Mouse (Mus musculus) kidney, postnatal 0 days (tissue): Measurements from ENCODE around the gene Macrod1. TPM values are rescaled to one million over a fixed set of nuclear protein-coding genes. Genes with fewer than 3 reads are reported as not detected.

Experiments
- ATAC-seq: fragments of 200-750 bp; cut with Nextera tagmentation; replicated peaks from 2 replicates; pipeline ENCODE4 v1.8.0; 2017; ENCODE audit warnings: low read depth, moderate number of reproducible peaks, moderate TSS enrichment, moderate library complexity; ENCODE audit not compliant: low FRiP score
- DNase-seq: peaks from one replicate; pipeline ENCODE4 v3.0.0-alpha.2; 2016; ENCODE audit warnings: low spot score
- H3K27ac ChIP-seq: fragments of 300-500 bp; sonication (generic); 2 replicates; pipeline ENCODE4 v1.5.1; 2014; ENCODE audit warnings: mild to moderate bottlenecking
- H3K27me3 ChIP-seq: fragments of 300-500 bp; sonication (generic); 2 replicates; pipeline ENCODE4 v1.6.1; 2014; ENCODE audit warnings: low read length, mixed read lengths; ENCODE audit not compliant: insufficient read depth
- H3K36me3 ChIP-seq: fragments of 300-500 bp; sonication (generic); 2 replicates; pipeline ENCODE4 v1.6.1; 2014; ENCODE audit warnings: low read length, mixed read lengths; ENCODE audit not compliant: insufficient read depth
- H3K4me1 ChIP-seq: fragments of 300-500 bp; sonication (generic); replicated peaks from 2 replicates; pipeline ENCODE4 v1.6.1; 2014; ENCODE audit warnings: antibody characterized with exemption, low read length, mixed read lengths; ENCODE audit not compliant: insufficient read depth
- H3K4me2 ChIP-seq: fragments of 300-500 bp; sonication (generic); 2 replicates; pipeline ENCODE4 v1.6.1; 2014; ENCODE audit warnings: mild to moderate bottlenecking, low read length, moderate library complexity, mixed read lengths
- H3K4me3 ChIP-seq: fragments of 300-500 bp; sonication (generic); replicated peaks from 2 replicates; pipeline ENCODE4 v1.5.1; 2014; ENCODE audit warnings: low read depth, low read length
- H3K9ac ChIP-seq: fragments of 300-500 bp; sonication (generic); 2 replicates; pipeline ENCODE4 v1.6.1; 2014; ENCODE audit warnings: low read depth, low read length
- H3K9me3 ChIP-seq: fragments of 300-500 bp; sonication (generic); replicated peaks from 2 replicates; pipeline ENCODE4 v1.6.1; 2016; ENCODE audit warnings: low read length, inconsistent platforms, mixed read lengths
- CTCF ChIP-seq: IDR thresholded peaks from 2 replicates; pipeline ENCODE4 v1.5.1; 2016; ENCODE audit warnings: antibody characterized with exemption, low read depth, mild to moderate bottlenecking, moderate library complexity
- WGBS: fragments of 180-500 bp; shearing (Covaris S2); extraction: QIAGEN DNeasy Blood & Tissue Kit; methylation state at CpG from one replicate; pipeline ENCODE4 v1.1.7; 2014; 5-methylcytosine and 5-hydroxymethylcytosine counted together
- polyA plus RNA-seq: library from polyadenylated mRNA; unstranded; fragments of >200 nt; fragmentation: Nextera tagmentation; extraction: Ambion mirVana; gene quantifications from 2 replicates; pipeline ENCODE4 v1.2.1, GENCODE M21; 2015

Gene Macrod1
- polyA plus RNA-seq, 1 experiment from 2014 or later: 35.5 TPM

- 83% methylated on average over 3 of the region's 3 CpGs for WGBS
- TF ChIP-seq CTCF: no peak
- Histone ChIP-seq H3K9ac (0 out of 2 replicates have a peak overlapping the region, but pooled peaks have one; percentile 87), H3K27ac (peak overlapping the region; percentile 81; the same call in 1 of the 2 replicates), H3K27me3 (no peaks in the 10 kb centered on the region), H3K4me1 (0 out of 2 replicates have a peak, but pooled peaks cover 12% of the 10 kb centered on the region), H3K4me3 (peak overlapping the region; percentile 82; the same call in 1 of the 2 replicates), H3K9me3 (no peaks in the 10 kb centered on the region), H3K36me3 (no peaks in the 10 kb centered on the region), H3K4me2 (peak overlapping the region; percentile 93)
- DNase-seq: no peak
- no peak for ATAC-seq
Measured at GRCm38 (mm10) chr19:7239574-7239973, 183.0 kb downstream of the Macrod1 start.

- Histone ChIP-seq H3K27me3 (no peaks in the 10 kb centered on the region), H3K9me3 (no peaks in the 10 kb centered on the region), H3K27ac (peak overlapping the region; percentile 81), H3K4me2 (peak overlapping the region; percentile 93), H3K4me1 (0 out of 2 replicates have a peak, but pooled peaks cover 12% of the 10 kb centered on the region), H3K36me3 (no peaks in the 10 kb centered on the region), H3K9ac (peak overlapping the region; percentile 87), H3K4me3 (peak overlapping the region; percentile 82)
- ATAC-seq (0 out of 2 replicates have a peak, but pooled peaks have one; percentile 5), DNase-seq (no peak)
- no peak for TF ChIP-seq CTCF
- 1% methylated on average over 13 of the region's 13 CpGs for WGBS
Measured at GRCm38 (mm10) chr19:7240291-7240690, 183.7 kb downstream of the Macrod1 start.

DNA sequence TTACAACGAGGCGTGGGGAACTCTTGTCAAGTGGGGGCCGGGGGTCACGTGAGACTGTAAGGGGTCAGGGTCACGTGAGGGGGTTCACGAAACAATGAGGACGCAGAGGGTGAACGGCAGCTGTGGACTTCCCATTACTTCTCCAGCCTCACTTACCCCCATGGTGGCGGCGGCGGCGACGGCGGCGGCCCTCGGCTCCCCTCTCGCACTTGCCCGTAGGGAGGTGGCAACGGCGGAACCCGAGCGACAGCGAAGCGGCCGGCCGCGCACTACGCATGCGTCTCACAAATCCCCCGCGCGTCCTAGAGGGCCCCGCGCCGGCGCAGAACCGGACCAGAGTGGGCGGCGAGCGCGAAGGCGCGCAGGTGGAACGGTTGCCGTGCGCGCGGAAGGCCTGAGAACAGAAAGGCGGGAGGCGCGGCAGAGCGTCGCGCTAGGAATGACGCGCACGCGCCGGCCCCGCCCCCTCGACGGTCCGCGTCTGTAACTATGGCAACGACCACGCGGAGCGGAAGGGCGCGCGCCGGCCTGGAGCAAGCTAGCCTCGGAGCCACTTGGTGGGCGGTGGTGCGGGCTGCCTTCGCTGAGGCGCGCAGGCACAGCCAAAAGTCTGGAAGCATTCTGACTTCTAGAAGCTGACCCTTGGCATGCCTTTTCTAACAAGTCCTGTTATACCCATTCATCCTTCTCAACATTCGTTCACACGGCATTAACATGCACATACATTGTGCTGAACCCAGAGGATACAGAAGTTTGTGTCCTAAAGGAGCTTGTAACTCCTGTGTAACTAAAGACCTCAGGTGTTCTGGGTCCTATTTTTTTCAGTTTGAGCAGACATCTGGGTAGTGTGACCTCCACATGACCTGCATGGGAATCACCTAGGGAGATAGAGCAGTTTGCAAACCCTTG is 184.4 kb downstream of the Macrod1 start, which contains the start of gene Naa40:
TSS of gene Naa40 (minus strand) at position 402 of the 909 bp plus-strand sequence.
- H3K9me3 ChIP-seq: no peaks in the 10 kb centered on the region
- H3K36me3 ChIP-seq: no peaks in the 10 kb centered on the region
- peak within 1 kb of the TSS; percentile 93 for H3K4me2 ChIP-seq
- WGBS: under 1% methylated on average over 78 of the region's 80 CpGs
- DNase-seq: peak; percentile 98
- TF ChIP-seq CTCF: no peak
- peak within 1 kb of the TSS; percentile 82 for H3K4me3 ChIP-seq
- H3K4me1 ChIP-seq: 0 out of 2 replicates have a peak, but pooled peaks cover 12% of the 10 kb centered on the region
- H3K27ac ChIP-seq: peak within 1 kb of the TSS; percentile 81
- peak within 1 kb of the TSS; percentile 87 for H3K9ac ChIP-seq
- no peaks in the 10 kb centered on the region for H3K27me3 ChIP-seq
- peak; percentile 96 for ATAC-seq

DNA sequence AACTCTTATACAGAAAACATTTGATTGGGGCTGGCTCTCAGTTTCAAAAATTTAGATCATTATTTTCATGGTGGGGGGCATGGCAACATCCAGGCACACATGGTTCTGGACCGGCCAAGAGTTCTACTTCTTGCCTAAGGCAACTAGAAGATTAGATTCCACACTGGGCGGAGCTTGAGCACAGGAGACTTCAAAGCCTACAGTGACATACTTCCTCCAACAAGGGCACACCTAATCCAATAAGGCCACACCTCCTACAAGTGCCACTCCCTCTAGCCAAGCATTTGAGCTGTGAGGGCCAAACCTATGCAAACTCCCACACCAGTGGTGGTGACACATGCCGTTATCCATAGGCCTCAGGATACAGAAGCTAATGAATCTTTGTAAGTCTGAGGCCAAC is 189.4 kb downstream of the Macrod1 start:
- Histone ChIP-seq H3K4me2 (no peak overlapping the region), H3K27me3 (no peaks in the 10 kb centered on the region), H3K27ac (no peak overlapping the region), H3K4me3 (no peak overlapping the region), H3K36me3 (no peaks in the 10 kb centered on the region), H3K9ac (no peak overlapping the region), H3K9me3 (no peaks in the 10 kb centered on the region), H3K4me1 (no peaks in the 10 kb centered on the region)
- no peak for TF ChIP-seq CTCF
- no peak for DNase-seq
- 77% methylated on average over 3 of the region's 3 CpGs for WGBS
- no peak for ATAC-seq

Other genes starting within 250 kb of the Macrod1 start
- gene Rps6ka4, start 216.2 kb upstream of the Macrod1 start, polyA plus RNA-seq: 19.6 TPM in 2 replicates
- 0.73 and 0.87 TPM in 2 replicates for gene Ccdc88b, start 198.6 kb upstream of the Macrod1 start, polyA plus RNA-seq
- 137 and 142 TPM in 2 replicates for gene Trmt112, start 147.1 kb upstream of the Macrod1 start, polyA plus RNA-seq
- 822 and 884 TPM in 2 replicates for gene Prdx5, start 146.7 kb upstream of the Macrod1 start, polyA plus RNA-seq
- 22.7 and 23.0 TPM in 2 replicates for gene Esrra, start 135.0 kb upstream of the Macrod1 start, polyA plus RNA-seq
- gene Catsperz, start 131.4 kb upstream of the Macrod1 start, polyA plus RNA-seq: 3.9 and 4.0 TPM in 2 replicates
- gene Kcnk4, start 122.3 kb upstream of the Macrod1 start, polyA plus RNA-seq: 0.46 and 0.69 TPM in 2 replicates
- 75.8 and 76.5 TPM in 2 replicates for gene Bad, start 114.9 kb upstream of the Macrod1 start, polyA plus RNA-seq
- 32.6 and 33.1 TPM in 2 replicates for gene Gpr137, start 114.3 kb upstream of the Macrod1 start, polyA plus RNA-seq
- gene Ppp1r14b, start 81.8 kb upstream of the Macrod1 start, polyA plus RNA-seq: 144 and 174 TPM in 2 replicates
- 24.6 and 28.5 TPM in 2 replicates for gene Plcb3, start 80.3 kb upstream of the Macrod1 start, polyA plus RNA-seq
- gene Fkbp2, start 76.3 kb upstream of the Macrod1 start, polyA plus RNA-seq: 128 and 129 TPM in 2 replicates
- gene Vegfb, start 69.2 kb upstream of the Macrod1 start, polyA plus RNA-seq: 52.8 and 56.6 TPM in 2 replicates
- gene Dnajc4, start 64.2 kb upstream of the Macrod1 start, polyA plus RNA-seq: 30.7 and 32.1 TPM in 2 replicates
- 39.0 and 40.8 TPM in 2 replicates for gene Nudt22, start 60.7 kb upstream of the Macrod1 start, polyA plus RNA-seq
- gene Trpt1, start 60.7 kb upstream of the Macrod1 start, polyA plus RNA-seq: 14.5 and 14.7 TPM in 2 replicates
- gene Fermt3, start 37.3 kb upstream of the Macrod1 start, polyA plus RNA-seq: 3.5 and 4.3 TPM in 2 replicates
- gene Stip1, start 16.8 kb upstream of the Macrod1 start, polyA plus RNA-seq: 131 and 149 TPM in 2 replicates
- 4.8 and 5.1 TPM in 2 replicates for gene Flrt1, start 48.9 kb downstream of the Macrod1 start, polyA plus RNA-seq
- 197 and 209 TPM in 2 replicates for gene Otub1, start 149.5 kb downstream of the Macrod1 start, polyA plus RNA-seq
- gene Cox8a, start 160.8 kb downstream of the Macrod1 start, polyA plus RNA-seq: 2,325 and 2,471 TPM in 2 replicates
- gene Naa40, start 184.4 kb downstream of the Macrod1 start, polyA plus RNA-seq: 47.3 and 55.8 TPM in 2 replicates
- gene Rcor2, start 210.5 kb downstream of the Macrod1 start, polyA plus RNA-seq: 4.9 and 6.3 TPM in 2 replicates